Comparison of ENCODE assay signal across 9 mouse cellular contexts in genomic region chr14:12680819-12681638, GRCm38 (mm10).
A peak's percentile ranks its signal among the peaks of the same experiment; 100 is the strongest.
DNase-seq lines count a peak whose midpoint lies in the region; ATAC-seq lines count a peak whose summit lies in the region.
"Had no signal": no experiment of that assay in that cellular context is flagged by ENCODE, and none has a peak within 500 bp of the region (broad histone marks: within the 10 kb centered on the region; RNA-seq: fewer than 3 reads in every experiment).

No protein-coding gene starts in this region.

- no peak overlapping the region for H3K27ac ChIP-seq in kidney, embryonic 15.5 days
- H3K27ac ChIP-seq: liver, embryonic 15.5 days had no signal

- no peak overlapping the region for H3K4me3 ChIP-seq in kidney, embryonic 15.5 days (replicated peaks)
- H3K4me3 ChIP-seq: liver, embryonic 15.5 days had no signal

- no peak overlapping the region for H3K4me2 ChIP-seq in kidney, embryonic 15.5 days
- H3K4me2 ChIP-seq: liver, embryonic 15.5 days had no signal

- WGBS in kidney, embryonic 15.5 days, result 40% methylated on average over 3 of the region's 3 CpGs

- H3K27me3 ChIP-seq in kidney, embryonic 15.5 days, result no peaks in the 10 kb centered on the region
- H3K27me3 ChIP-seq: liver, embryonic 15.5 days had no signal

- ATAC-seq in kidney, embryonic 15.5 days (replicated peaks; ENCODE audit: low FRiP score), result 0 out of 2 replicates have a peak, but pooled peaks have one; percentile 64
- 0 out of 2 replicates have a peak, but pooled peaks have one; percentile 14 for ATAC-seq in megakaryocyte progenitor cell, adult 5-6 weeks (replicated peaks; ENCODE audit: poor library complexity)
- ATAC-seq in megakaryocyte, adult 5-6 weeks (ENCODE audit: poor library complexity, severe bottlenecking), result no peak
- ATAC-seq: intestine, embryonic 16.5 days had no signal

- no peaks in the 10 kb centered on the region for H3K9me3 ChIP-seq in kidney, embryonic 15.5 days (replicated peaks)
- H3K9me3 ChIP-seq: liver, embryonic 15.5 days had no signal

- H3K36me3 ChIP-seq in kidney, embryonic 15.5 days, result no peaks in the 10 kb centered on the region
- H3K36me3 ChIP-seq: liver, embryonic 15.5 days had no signal

- DNase-seq in kidney, adult 9 months, result no peak
- peak; percentile 90 for DNase-seq in brain, adult 2 months (ENCODE audit: low read depth, low spot score)
- peak; percentile 75 for DNase-seq in cerebellum, adult 9-10 months
- DNase-seq in adrenal gland, postnatal 4 days (ENCODE audit: low spot score in 2 of 2), result no peak

- peaks cover 8% of the 10 kb centered on the region; the same call in 1 of the 2 replicates for H3K4me1 ChIP-seq in kidney, embryonic 15.5 days
- H3K4me1 ChIP-seq: liver, embryonic 15.5 days had no signal

- H3K9ac ChIP-seq in kidney, embryonic 15.5 days, result no peak overlapping the region
- H3K9ac ChIP-seq: liver, embryonic 15.5 days had no signal

Comparison
In these comparisons a context has a peak if more than half of its experiments do, and no peak if none do; other contexts are left out.
1. DNase-seq: peak in brain, adult 2 months (single experiment) and cerebellum, adult 9-10 months (single experiment); none in kidney, adult 9 months (single experiment) and adrenal gland, postnatal 4 days (0 of 2).